Mouse (Mus musculus): ENCODE measurements around the gene Tpk1.

- TF ChIP-seq POLR2A (IDR thresholded peaks at IDR 0.05; ENCODE audit: extremely low read depth, insufficient read depth, low read length): no peak
- TF ChIP-seq CTCF (IDR thresholded peaks at IDR 0.05; ENCODE audit: low read depth, low read length): no peak
Observed at GRCm38 (mm10) chr6:43702810-43703614, 36.9 kb upstream of the Tpk1 start.
